Mouse (Mus musculus) intestine, embryonic 14.5 days (tissue): ENCODE data around the gene Pex11g. TPM values are rescaled to one million over a fixed set of nuclear protein-coding genes. Genes with fewer than 3 reads are reported as not detected.

ENCODE experiments used
- ATAC-seq: fragments of 200-750 bp; cut with Nextera tagmentation; replicated peaks from 2 replicates; pipeline ENCODE4 v1.8.0; 2017; ENCODE audit warnings: low read depth, moderate number of reproducible peaks, moderate TSS enrichment, moderate library complexity; ENCODE audit not compliant: low FRiP score, low TSS enrichment
- DNase-seq: peaks from one replicate; pipeline ENCODE4 v3.0.0-alpha.2; 2018; ENCODE audit warnings: low spot score
- H3K27ac ChIP-seq: fragments of 300-500 bp; sonication (generic); 2 replicates; pipeline ENCODE4 v1.5.1; 2014; ENCODE audit warnings: low read depth, mild to moderate bottlenecking, control low read depth
- H3K27me3 ChIP-seq: fragments of 300-500 bp; sonication (generic); replicated peaks from 2 replicates; pipeline ENCODE4 v1.6.1; 2014; ENCODE audit warnings: low read length, control low read depth; ENCODE audit not compliant: control insufficient read depth, insufficient read depth
- H3K36me3 ChIP-seq: fragments of 300-500 bp; sonication (generic); 2 replicates; pipeline ENCODE4 v1.6.1; 2014; ENCODE audit warnings: low read length, control low read depth; ENCODE audit not compliant: control insufficient read depth, insufficient read depth
- H3K4me1 ChIP-seq: fragments of 300-500 bp; sonication (generic); replicated peaks from 2 replicates; pipeline ENCODE4 v1.6.1; 2014; ENCODE audit warnings: low read length, control low read depth, mixed read lengths; ENCODE audit not compliant: control insufficient read depth, insufficient read depth
- H3K4me2 ChIP-seq: fragments of 300-500 bp; sonication (generic); 2 replicates; pipeline ENCODE4 v1.6.1; 2014; ENCODE audit warnings: low read length
- H3K4me3 ChIP-seq: fragments of 300-500 bp; sonication (generic); 2 replicates; pipeline ENCODE4 v1.5.1; 2014; ENCODE audit warnings: low read depth, low read length, control low read depth, mixed read lengths
- H3K9ac ChIP-seq: fragments of 300-500 bp; sonication (generic); 2 replicates; pipeline ENCODE4 v1.6.1; 2014; ENCODE audit warnings: mild to moderate bottlenecking, low read length
- H3K9me3 ChIP-seq: fragments of 300-500 bp; sonication (generic); 2 replicates; pipeline ENCODE4 v1.6.1; 2016; ENCODE audit warnings: low read length, control low read depth; ENCODE audit not compliant: control insufficient read depth
- WGBS: fragments of 180-500 bp; shearing (Covaris S2); extraction: QIAGEN DNeasy Blood & Tissue Kit; methylation state at CpG from one replicate; pipeline ENCODE4 v1.1.7; 2014; 5-methylcytosine and 5-hydroxymethylcytosine counted together
- polyA plus RNA-seq: library from polyadenylated mRNA; unstranded; fragments of >200 nt; fragmentation: Nextera tagmentation; extraction: Ambion mirVana; gene quantifications from 2 replicates; pipeline ENCODE4 v1.2.1, GENCODE M21; 2014

The Pex11g gene
- polyA plus RNA-seq, 1 experiment from 2014 or later: 5.1 TPM

DNA sequence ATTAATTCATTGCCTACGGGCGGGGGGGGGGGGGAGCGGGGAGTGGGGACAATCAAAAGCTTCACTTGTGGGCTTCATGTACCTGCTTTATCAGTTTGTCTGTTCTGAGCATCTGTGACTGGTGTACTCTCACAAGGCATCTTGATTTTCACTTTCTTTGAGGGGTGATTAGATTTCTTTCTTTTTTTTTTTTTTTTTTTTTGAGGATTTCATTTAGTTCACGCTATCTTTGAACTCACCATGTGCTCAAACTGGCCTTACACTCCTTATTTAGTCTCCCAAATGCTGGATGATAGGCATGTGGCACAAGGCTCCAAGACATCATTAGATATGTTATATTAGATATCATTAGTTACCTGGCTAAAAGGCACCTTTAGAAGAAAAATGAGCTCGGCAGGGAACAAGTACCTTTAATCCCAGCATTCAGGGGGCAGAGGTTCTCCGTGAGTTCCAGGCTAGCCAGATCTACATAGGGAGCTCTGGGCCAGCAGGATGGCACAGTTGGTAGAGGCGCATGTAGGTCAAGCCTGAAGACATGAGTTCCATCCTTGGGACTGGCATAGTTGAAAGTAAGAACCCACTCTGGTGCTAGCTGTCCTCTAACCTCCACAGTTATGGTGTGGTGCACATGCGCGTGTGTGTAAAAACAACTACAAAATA, 536 bp upstream of the Pex11g start:
- peak overlapping the region; percentile 44 for H3K4me3 ChIP-seq
- DNase-seq (peak; percentile 60), ATAC-seq (peak; percentile 16; the same call in 1 of the 2 replicates)
- H3K27ac ChIP-seq: peak overlapping the region; percentile 68
- WGBS: 54% methylated on average over 9 of the region's 9 CpGs
- H3K27me3 ChIP-seq: no peaks in the 10 kb centered on the region
- H3K9me3 ChIP-seq: no peaks in the 10 kb centered on the region
- H3K9ac ChIP-seq: peak overlapping the region; percentile 69
- no peaks in the 10 kb centered on the region for H3K36me3 ChIP-seq
- peak overlapping the region; percentile 65 for H3K4me2 ChIP-seq
- no peaks in the 10 kb centered on the region for H3K4me1 ChIP-seq

DNA sequence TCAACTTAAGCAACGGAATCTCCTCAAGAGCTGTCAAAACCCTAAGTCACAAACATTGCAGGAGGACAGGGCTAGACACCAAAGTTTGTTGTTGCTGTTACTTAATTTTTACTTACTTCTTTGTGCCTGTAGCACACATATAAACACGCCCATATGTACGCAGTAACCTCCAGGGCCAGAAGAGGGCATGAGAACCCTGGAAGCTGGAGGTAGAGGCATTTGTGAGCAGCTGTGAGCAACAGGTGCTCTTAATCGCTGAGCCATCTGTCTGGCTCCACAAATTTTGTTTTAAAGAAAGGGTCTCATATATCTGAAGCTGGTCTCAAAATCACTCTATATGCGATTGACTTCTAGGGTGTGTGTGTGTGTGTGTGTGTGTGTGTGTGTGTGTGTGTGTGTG, 3.2 kb downstream of the Pex11g start:
- Histone ChIP-seq H3K4me2 (no peak overlapping the region), H3K9ac (no peak overlapping the region), H3K9me3 (no peaks in the 10 kb centered on the region), H3K27me3 (no peaks in the 10 kb centered on the region), H3K4me1 (no peaks in the 10 kb centered on the region), H3K36me3 (0 out of 2 replicates have a peak, but pooled peaks cover 3% of the 10 kb centered on the region), H3K27ac (no peak overlapping the region), H3K4me3 (no peak overlapping the region)
- WGBS: 49% methylated on average over 5 of the region's 5 CpGs
- DNase-seq (peak; percentile 59), ATAC-seq (no peak)

DNA sequence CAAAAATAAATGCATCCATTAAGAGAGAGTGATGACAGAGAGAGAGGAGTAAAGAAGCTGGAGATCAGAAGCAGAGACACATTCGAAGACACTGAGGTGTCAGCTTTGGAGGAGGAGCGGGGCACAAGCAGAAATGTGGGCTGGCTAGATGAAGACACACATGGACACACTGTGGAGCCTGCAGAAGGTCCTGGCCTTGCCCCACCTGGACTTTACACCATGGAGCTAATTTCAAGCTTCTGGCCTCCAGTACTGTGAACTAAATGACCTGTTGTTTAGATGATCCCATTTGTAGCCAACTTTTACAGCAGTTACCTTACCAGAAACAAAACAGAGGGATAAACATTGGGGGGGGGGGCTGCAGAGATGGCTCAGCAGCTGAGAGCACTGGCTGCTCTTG, 4.2 kb downstream of the Pex11g start:
- H3K36me3 ChIP-seq: 0 out of 2 replicates have a peak, but pooled peaks cover 3% of the 10 kb centered on the region
- no peak overlapping the region for H3K4me2 ChIP-seq
- DNase-seq (no peak), ATAC-seq (no peak)
- no peak overlapping the region for H3K27ac ChIP-seq
- H3K27me3 ChIP-seq: no peaks in the 10 kb centered on the region
- H3K4me3 ChIP-seq: no peak overlapping the region
- H3K9me3 ChIP-seq: no peaks in the 10 kb centered on the region
- H3K4me1 ChIP-seq: no peaks in the 10 kb centered on the region
- H3K9ac ChIP-seq: no peak overlapping the region
- 77% methylated on average over 2 of the region's 2 CpGs for WGBS

DNA sequence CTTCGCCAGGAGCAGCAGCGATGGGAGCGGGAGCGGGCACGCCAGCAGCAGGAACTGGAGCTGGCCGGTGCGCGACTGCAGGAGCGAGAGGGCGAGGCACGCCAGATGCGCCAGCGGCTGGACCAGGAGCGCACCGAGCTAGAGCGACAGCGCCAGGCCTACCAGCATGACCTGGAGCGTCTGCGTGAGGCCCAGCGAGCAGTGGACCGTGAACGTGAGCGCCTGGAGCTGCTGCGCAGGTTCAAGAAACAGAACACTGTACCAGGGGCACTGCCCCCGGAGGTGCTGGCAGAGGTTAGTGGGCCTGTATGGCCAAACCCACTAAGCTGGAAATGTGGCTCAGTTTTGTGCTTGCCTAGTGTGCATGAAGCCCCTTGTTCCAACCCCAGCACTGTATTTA, 15.5 kb downstream of the Pex11g start:
- Histone ChIP-seq H3K4me1 (no peaks in the 10 kb centered on the region), H3K4me2 (no peak overlapping the region), H3K9ac (no peak overlapping the region), H3K27ac (no peak overlapping the region), H3K9me3 (no peaks in the 10 kb centered on the region), H3K4me3 (no peak overlapping the region), H3K27me3 (no peaks in the 10 kb centered on the region), H3K36me3 (peaks cover 88% of the 10 kb centered on the region)
- no peak for ATAC-seq
- 96% methylated on average over 25 of the region's 25 CpGs for WGBS
- DNase-seq: no peak

DNA sequence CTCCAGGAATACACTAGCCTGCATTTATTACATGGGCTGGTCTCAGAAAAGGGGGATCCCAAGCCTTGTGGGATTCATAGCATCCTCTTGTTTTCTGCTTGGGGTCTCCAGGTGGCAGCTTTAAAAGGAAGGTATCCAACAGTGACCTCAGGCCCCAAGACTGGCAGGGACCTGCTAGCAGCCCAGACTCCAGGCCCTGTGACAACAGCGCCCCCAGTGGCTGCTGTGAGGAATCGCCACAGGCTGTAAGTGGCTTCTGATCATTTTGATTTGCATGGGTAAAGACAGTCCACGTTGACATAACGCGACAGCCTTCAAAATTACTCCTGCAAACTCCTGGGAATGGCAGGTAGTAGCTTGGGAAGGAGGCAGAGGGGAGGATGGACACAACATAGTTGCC, 16.8 kb downstream of the Pex11g start:
- H3K27me3 ChIP-seq: no peaks in the 10 kb centered on the region
- no peak overlapping the region for H3K4me3 ChIP-seq
- peak; percentile 73 for DNase-seq
- no peak; the same call in 1 of the 2 replicates for ATAC-seq
- no peaks in the 10 kb centered on the region for H3K9me3 ChIP-seq
- H3K4me1 ChIP-seq: no peaks in the 10 kb centered on the region
- 34% methylated on average over 5 of the region's 5 CpGs for WGBS
- H3K9ac ChIP-seq: no peak overlapping the region
- peaks cover 84% of the 10 kb centered on the region for H3K36me3 ChIP-seq
- H3K27ac ChIP-seq: no peak overlapping the region
- H3K4me2 ChIP-seq: no peak overlapping the region

DNA sequence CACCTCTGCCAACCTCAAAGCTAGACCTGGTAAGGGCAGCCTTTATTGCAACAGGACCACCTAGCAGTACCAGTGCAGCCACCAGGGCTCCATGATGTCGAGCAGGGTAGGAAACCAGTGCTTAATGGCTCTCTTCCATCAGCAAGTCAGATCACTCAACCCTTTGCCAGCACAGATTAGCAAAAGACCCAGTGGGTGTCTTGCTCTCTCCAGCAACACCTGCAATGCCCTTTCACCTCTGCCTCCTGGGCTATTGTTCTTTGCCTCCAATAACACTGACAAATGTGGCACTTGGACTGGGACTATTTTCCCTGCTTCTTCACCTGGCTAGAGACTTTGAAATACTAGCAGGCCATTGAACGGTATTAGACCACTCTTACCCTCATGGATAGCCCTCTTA, 18.3 kb downstream of the Pex11g start:
- Histone ChIP-seq H3K27ac (no peak overlapping the region), H3K4me1 (no peaks in the 10 kb centered on the region), H3K9ac (no peak overlapping the region), H3K36me3 (peaks cover 75% of the 10 kb centered on the region), H3K9me3 (no peaks in the 10 kb centered on the region), H3K4me3 (no peak overlapping the region), H3K4me2 (no peak overlapping the region), H3K27me3 (no peaks in the 10 kb centered on the region)
- WGBS: 81% methylated on average over 2 of the region's 2 CpGs
- ATAC-seq (no peak), DNase-seq (no peak)

DNA sequence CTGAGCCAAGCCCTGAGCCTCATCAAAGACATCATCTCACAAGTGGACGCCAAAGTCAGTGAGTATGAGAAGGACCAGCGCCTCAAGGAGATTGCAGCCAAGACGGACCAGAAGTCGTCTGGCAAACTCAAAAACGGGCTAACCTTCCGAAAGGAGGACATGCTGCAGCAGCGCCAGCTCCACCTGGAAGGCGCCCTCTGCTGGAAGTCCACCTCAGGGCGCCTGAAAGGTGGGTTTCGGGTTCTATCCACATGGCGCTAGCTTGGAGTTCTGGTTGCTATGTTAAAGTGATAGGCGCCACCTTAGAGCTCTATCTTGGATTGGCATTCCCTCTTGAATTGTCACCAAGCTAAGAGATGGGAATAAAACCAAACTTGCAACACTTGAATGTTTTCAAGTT, 28.0 kb downstream of the Pex11g start:
- no peaks in the 10 kb centered on the region for H3K9me3 ChIP-seq
- H3K27me3 ChIP-seq: no peaks in the 10 kb centered on the region

DNA sequence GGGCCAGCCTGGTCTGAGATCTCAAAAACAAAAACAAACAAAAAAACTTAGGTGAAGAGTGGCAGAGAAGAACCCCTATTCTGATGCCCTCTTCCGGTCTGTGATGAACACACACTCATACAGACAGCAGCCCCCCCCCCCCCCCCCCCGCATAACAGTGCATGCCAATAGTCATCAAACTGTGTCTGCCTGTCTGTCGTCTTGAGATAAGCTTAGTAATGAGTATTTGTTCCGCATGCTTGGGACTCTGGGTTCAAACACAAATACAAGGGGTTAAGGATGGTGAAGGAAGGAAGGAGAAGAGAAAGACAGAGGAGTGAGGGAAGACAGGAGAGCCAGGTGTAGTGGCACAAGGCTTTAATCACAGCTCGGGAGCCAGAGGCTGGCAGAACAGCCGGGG, 31.0 kb downstream of the Pex11g start:
- WGBS: 91% methylated on average over 5 of the region's 6 CpGs
- no peak overlapping the region for H3K27ac ChIP-seq
- H3K4me2 ChIP-seq: no peak overlapping the region
- DNase-seq (no peak), ATAC-seq (no peak)
- no peaks in the 10 kb centered on the region for H3K27me3 ChIP-seq
- no peak overlapping the region for H3K4me3 ChIP-seq
- H3K4me1 ChIP-seq: no peaks in the 10 kb centered on the region
- H3K36me3 ChIP-seq: peaks cover 92% of the 10 kb centered on the region
- H3K9ac ChIP-seq: no peak overlapping the region
- no peaks in the 10 kb centered on the region for H3K9me3 ChIP-seq

More for the DNA sequence above, 28.0 kb downstream of the Pex11g start:
- no peak overlapping the region for H3K4me2 ChIP-seq
- DNase-seq: no peak
- no peak for ATAC-seq
- H3K4me1 ChIP-seq: no peaks in the 10 kb centered on the region
- WGBS: 78% methylated on average over 12 of the region's 12 CpGs
- H3K9ac ChIP-seq: no peak overlapping the region
- no peak overlapping the region for H3K27ac ChIP-seq
- H3K36me3 ChIP-seq: peaks cover 71% of the 10 kb centered on the region
- no peak overlapping the region for H3K4me3 ChIP-seq

DNA sequence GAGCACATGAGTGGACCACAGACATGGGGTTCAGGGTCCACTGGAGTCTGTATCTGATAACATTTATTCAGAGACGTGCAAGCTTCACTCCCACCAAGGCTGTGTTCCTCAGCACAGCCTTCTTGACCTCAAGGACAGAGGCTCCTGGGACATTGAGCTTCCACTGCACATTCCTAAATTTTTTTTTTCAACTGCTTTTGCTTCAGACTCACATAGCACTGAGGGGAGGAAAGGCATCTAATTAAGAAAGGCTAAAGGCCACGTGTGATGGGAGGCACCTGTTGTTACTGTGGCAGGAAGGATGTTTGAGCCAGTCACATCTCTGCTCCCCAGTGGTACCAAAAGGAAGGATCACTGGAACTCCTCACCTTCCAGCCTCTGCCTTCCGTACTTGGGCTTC, 36.4 kb downstream of the Pex11g start:
- WGBS: 86% methylated on average over 3 of the region's 3 CpGs
- peaks cover 77% of the 10 kb centered on the region for H3K36me3 ChIP-seq
- ATAC-seq: no peak

More for the DNA sequence above, 36.4 kb downstream of the Pex11g start:
- no peak overlapping the region for H3K4me2 ChIP-seq
- no peaks in the 10 kb centered on the region for H3K4me1 ChIP-seq
- H3K27me3 ChIP-seq: no peaks in the 10 kb centered on the region
- no peak overlapping the region for H3K27ac ChIP-seq
- H3K9ac ChIP-seq: no peak overlapping the region
- H3K4me3 ChIP-seq: no peak overlapping the region
- H3K9me3 ChIP-seq: no peaks in the 10 kb centered on the region
- no peak for DNase-seq
